Mouse (Mus musculus) heart, postnatal 0 days (tissue): ENCODE measurements around the gene Nsmce4a.
"Not testable (repeated sequence)": the region's sequence is repeated elsewhere in the genome, so short reads cannot be mapped to it uniquely, and the experiment has no call there.

Experiments
- CTCF ChIP-seq: IDR thresholded peaks from 2 replicates; pipeline ENCODE4 v1.5.1; 2016; ENCODE audit warnings: antibody characterized with exemption, control low read depth, low read depth
- EP300 ChIP-seq: IDR thresholded peaks from 2 replicates; pipeline ENCODE4 v1.6.1; 2016; ENCODE audit warnings: antibody characterized with exemption, low read depth

DNA sequence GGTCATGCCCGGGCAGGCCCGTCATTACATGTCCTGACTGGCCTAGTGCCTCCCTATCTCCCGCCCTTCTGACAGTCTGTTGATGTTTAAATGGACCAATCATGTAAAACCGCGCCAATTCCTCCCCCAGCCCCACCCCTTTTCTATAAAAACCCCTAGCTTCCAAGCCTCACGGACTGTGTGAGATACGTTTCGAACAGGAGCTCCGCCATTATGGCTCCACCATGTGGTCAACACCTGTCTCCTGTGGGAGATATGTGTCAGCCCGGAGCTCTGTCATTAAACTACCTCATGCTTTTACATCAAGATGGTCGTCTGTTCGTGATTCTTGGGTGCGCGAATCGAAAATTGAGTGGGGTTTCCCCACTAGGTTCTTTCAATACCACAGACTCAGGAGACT, 41.8 kb downstream of the Nsmce4a start:
- TF ChIP-seq CTCF, EP300: not testable (repeated sequence)
